Mouse (Mus musculus): ENCODE measurements at regions not wholly inside any gene's neighbourhood (a gene's known extent, or its start where the extent isn't known, plus 50 kb on each side); places are given as distances from the start of the nearest gene placed in this dataset.
A peak's percentile ranks its signal among the peaks of the same experiment; 100 is the strongest.

DNA sequence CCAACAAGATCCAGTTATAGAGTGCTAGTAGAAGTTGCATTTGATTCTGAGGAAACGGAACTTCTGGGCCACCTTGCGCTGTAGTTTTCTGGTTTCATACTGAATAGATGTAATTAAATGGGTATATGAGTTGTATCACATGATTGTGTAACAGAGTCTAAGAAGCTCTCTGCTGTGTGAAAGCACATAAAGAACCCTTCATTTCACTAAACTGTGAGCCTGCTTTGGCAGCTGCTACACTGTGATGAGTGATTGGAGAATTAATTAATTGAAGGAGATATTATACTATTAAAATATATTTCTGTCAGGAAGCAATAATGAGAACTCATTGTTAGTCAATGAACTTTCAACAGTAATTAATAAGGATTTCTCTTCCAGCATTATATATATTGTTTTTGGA lies 369.8 kb upstream of the Fbxo33 start:
- no peak for DNase-seq

DNA sequence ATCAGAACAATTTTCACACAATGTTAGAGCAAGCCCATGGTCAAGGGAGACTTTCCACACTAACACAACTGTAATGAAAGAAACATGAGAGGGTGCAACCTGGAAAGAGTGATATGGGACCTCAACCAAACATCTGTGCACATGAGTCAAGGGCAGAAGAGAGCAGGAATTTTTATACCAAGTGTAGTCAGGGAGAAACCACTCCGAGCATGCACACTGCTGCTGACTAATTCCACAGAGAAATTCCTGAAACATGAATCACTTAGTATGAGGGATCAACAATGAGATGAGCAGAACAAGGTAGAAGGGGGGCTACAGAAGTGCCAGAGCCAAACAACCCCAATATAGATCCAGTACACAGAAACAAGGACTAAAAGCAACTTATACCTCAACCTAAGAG lies 363.1 kb upstream of the Fbxo33 start:
- no peak for DNase-seq

DNA sequence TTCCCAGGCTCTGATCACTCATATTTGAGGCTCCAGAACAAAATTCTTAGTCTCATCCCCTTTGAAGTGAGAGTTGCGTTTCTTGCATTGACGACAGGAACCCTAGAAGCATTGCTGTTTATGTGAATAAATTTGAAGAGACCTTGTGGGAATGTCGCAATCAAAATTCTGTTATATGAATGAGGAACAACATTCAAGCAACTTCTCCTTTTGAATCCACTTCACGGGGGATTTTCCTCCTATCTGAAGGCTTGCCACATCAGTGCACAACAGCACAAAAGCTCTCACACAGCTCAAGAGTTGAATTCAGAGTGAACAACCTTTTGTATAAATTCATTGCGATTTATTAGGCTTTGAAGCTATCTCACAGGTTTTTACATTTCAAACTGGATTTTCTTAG lies 360.2 kb upstream of the Fbxo33 start:
- no peak for DNase-seq

DNA sequence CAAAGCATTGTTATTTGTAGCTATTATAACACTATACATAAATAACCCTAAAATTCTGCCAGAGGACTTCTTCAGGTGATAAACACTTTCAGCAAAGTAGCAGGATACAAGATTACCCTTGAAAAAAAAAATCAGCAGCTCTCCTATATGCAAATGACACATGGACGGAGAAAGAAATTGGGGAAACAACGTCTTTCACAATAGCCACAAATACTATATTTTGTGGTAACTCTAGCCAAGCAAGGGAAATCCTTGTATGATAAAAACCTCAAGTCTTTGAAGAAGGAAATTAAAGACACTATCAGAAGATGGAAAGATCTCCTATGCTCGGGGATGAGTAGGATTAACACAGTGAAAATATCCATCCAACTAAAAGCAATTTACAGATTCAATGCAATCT lies 344.4 kb upstream of the Fbxo33 start:
- DNase-seq: no peak

DNA sequence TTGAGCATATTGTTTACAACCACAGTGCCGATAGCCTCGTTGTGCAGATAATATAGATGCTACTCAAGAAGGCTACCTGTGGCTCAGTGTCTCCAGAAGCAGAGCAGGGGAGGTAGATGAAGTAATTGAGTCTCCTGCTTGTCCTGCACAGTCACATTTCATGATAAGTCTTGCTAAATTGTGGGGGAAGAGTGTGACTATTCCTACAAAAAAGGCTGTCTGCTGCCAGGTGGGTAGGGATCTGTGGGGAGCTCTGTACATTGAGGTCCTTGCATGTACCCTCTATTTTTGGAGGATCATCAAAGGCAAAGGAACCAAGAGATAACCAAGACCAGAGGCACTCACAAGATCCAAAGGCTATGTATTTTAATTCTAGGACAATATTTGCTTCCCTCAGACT lies 320.3 kb upstream of the Fbxo33 start:
- DNase-seq: no peak

DNA sequence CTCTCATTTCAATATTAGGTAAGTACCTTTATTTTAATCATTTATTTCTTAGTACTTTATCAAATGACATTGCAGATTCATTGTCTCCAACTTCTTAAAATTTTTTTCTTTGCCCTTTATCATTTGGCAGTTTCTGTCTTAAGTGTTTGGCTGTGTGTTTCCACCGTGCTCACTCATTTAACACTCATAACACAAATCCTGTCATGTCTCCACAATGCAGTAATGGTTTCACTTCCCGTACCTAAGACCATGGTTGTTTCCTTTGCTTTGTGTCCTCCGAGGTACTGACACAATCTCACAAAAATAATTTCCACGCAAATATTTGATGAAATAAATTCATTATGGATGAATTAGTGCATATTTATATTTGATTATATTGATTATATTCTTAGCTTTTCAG lies 311.0 kb upstream of the Fbxo33 start:
- no peak for DNase-seq

DNA sequence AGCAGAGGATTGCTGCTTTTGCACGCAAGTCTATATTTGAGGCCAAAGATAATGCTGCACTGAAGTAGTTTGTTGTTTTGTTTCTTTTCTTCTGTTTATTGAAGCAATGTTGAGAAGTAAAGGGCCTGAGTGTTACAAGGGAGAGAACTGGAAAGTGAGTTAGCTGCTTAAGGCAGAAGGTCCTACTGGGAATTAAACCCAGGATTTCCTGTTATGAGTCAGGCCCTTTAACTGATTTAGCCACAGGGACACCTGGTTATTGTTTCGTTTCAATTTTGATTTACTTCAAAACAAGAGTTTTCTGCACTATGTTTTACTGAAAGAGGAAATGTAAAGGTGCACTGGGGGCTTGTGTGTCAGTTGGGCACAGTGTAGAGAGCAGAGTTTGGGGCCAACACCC lies 303.8 kb upstream of the Fbxo33 start:
- no peak for DNase-seq

DNA sequence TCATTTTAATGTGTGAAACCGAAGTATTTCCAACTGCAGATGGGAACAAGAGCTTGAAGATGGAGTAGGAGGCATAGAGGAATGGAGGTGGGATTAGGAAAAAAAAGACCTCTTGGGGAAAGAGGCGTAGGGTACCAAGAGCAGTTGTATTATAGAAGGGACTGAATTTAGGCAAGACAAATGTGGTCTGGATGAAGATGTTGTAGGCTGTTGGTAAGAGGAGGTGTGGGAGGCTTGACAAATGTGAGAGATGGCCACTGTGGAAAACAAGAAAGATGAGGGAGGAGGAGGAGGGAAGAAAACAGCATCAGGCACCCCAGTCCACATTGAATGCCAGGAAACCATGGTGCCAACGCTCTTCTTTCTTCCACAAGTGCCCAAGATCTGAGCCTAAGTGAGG lies 302.4 kb upstream of the Fbxo33 start:
- DNase-seq: no peak

DNA sequence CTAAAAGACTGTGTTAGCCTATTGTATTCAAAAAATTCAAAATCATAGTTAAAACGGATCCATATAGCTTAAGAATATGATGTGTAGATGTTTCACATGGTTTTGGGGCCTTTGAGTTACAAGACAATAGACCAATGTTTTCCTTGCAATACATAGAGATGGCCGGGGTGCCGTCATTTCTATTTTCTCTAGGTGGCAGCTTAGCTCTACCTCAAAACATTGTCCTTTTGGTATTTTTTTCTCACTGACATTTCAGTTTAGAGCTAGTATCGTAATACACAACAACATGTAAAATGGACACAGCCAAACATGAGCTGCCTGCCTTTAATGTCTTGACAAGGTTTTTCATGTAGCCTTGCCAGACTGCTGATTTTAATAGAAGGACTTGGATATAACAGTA lies 290.3 kb upstream of the Fbxo33 start:
- DNase-seq: peak in 1 of 2 experiments; percentile 31

DNA sequence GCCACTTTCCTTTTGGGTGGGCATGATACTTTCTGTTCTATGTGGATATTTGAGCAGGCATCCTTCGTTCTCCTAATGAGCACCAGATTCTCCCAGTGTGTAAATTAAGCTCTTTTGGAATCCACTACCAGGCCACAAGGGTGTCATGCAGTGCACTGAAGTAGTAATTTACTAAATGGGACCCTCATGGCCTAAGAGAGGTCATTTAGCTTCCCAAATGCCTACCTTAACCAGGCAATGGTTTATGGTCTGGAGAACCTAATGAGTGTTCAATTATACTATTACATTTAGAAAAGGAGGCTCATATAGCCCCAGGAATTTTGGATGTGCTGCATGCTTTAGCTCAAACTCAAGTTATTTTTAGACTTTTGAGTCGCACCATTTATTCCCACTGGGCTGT lies 289.6 kb upstream of the Fbxo33 start:
- no peak for DNase-seq

DNA sequence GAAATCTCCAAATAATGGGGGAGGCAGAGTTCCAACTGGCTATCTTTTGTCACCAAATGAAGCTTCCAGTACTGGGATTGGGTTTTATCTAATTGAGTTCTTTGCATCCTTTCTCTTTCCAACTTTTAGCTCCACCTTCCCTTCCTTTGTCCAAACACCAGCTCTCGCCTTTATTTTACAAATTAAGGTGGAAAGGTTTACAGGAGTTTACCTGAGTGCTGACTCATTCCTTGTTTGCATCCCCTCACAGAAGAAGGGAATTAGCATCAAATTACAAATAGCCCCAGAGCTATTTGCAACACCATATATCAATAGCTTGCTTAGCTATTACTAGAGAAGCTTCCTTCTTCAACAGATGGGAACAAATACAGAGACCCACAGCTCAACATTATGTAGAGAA lies 287.9 kb upstream of the Fbxo33 start:
- DNase-seq: no peak

DNA sequence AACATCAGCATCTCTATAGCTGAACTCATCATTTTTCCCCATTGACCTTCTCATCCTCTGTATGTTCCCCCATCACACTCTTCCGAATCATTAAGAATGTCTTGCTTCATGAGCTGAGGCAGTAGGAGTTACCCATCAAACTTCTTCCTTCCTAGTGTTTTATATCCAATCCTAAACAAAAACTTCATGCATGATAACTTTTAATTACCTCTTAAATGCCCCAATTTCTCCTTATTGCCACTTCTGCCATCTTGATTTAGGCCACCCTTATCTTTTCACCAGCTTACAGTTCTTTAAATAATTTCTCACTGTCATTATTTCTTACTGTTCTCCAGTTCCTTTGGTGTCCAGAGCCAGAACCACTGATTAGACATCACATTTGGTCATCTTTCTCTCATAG lies 277.9 kb upstream of the Fbxo33 start:
- DNase-seq: no peak

DNA sequence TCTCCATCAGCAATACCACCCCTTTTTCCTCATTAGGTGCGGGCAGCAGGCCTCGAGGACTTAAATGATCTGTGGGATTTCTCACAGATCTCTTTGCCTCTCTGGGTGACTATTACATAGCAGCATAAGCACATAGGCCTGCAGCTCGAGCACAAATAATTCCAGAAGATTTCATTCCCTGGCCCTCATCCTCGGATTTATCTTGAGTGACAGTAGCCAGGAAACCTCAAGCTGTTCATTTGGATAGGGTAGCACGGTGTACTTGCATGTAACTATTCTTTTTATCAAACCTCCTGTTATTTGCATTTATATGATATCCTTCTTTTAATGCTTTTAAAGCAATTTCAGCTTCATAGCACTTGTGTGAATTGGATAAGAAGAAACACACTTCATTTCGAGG lies 268.5 kb upstream of the Fbxo33 start:
- no peak for DNase-seq

DNA sequence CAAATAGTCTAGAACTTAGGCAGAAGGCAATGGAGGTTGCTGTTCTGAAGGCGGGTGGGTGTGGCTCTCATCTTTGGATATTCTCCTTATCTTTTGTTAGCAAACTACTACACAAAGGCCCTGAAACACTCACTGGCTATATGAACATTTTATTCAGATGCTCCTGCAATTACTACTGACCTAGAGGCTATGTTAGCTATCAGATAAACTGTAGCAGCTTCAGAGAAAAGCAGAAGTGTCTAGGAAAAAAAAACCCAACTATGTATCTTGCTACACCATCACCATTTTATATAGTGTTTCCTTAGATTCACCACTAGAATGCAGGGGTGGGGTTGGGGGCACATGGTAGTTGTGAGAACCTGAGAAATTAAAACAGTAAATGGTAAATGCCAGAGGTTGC lies 268.0 kb upstream of the Fbxo33 start:
- DNase-seq: no peak

DNA sequence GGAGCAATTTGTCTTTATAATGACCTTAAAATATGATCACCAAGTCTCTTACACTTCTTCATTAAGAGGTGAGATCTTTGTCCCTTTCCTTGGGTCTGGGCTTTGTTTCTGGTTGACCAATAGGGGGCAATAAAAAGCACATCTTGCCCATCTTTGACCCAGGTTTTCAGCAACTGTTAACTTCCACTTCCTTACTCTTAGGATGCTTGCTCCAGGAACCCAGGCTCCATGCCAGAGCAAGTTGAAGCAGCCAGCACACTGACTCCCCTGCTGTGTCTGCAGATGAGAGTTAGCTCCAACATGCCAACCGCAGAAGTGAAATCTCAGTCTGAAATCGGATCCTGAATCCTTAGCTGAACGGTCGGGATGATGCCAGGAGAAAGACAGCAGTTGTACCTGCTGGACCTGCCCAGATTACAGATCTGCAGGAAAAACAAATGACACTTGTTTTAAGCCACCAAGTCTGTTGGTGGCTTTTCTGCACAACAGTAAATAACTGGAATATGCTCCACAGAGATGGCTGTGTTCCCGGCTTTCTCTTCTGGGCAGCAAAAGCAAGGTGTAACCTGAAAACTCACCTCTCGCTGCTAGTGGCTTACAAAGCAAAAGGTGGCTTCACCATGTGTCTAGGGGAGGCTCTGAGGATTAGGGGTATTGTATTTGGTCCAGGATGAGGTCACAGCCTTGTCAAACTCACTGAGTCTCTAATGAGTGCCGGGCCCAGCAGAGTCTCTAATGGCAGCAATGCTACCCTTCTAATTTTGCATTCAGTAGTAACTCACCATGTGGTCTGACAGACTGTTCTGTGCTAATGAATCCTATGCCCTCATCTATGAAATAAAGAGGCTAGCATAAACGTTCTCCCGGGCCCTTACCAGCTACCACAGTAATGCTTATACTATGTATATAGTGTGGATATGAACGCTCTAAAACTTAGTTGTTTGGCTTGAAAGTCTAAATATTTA lies 241.8 kb upstream of the Fbxo33 start:
- no peak for DNase-seq

DNA sequence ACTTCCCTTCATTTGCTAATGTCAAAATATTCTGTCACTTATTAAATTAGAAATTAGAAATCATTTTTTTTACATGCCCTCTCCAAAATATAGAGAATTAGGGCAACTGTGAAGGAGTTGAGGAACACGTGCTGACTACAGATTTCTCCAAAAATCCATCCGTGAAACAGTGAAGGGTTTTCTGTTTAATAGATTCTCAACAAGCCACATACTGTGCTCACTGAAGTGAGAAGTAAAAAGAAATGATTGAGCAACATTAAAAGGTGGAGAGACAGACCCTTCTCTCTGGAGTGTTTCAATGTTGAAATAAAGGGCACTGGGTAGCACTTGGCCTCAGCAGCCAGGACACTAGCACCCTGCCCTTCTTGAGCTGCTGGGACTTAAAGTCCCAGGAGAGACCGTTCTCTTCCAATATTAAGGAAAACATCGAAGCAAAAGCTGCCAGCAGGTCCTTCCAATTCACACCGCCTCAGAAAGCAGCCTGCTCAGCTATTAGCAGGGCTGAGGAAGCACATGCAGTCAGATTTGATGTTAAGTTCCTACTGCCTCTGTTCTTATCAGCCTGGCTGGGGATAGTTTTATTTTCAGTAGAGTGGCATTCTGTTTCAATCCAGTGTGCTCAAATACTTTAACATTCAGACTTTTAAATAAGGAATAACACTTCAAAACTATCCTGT lies 236.8 kb upstream of the Fbxo33 start:
- no peak for DNase-seq

DNA sequence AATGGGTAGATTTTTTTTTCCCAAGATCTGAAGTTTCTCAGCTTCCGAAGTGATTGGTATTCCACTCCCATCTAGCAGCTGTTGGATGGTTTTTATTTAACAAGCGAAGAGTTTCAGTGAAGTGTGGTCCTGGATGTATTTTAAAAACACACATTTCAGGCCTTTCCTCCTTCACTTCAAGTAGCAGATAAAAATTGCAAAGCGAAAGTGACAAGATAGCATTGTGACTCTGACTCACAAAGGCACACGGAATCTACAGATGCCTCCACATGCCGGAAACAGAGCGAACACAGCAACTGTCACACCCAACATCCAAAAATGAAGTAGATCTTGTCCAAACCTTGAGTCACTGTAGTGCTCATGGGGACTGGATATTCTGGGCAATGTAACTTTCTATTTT lies 195.5 kb upstream of the Fbxo33 start:
- no peak for DNase-seq

DNA sequence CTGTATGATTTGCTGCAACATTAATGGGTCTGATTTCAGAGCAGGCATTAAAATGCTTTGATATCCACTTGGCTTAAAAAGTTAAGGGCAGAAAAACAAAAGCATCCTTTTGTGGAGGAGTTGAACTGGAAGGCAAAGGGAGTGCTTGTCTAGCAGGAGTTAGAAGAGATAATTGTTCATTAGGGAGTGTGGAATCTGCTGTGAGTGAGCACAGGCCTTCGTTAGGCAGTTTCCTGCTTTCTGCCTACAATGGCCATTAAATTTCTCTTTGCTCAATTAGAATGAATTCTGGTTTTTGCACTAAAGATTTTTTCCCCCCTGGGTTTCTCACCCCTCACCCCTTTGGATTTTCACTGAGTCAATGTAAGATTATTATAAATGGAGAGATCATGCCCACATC lies 192.0 kb upstream of the Fbxo33 start:
- DNase-seq: no peak

DNA sequence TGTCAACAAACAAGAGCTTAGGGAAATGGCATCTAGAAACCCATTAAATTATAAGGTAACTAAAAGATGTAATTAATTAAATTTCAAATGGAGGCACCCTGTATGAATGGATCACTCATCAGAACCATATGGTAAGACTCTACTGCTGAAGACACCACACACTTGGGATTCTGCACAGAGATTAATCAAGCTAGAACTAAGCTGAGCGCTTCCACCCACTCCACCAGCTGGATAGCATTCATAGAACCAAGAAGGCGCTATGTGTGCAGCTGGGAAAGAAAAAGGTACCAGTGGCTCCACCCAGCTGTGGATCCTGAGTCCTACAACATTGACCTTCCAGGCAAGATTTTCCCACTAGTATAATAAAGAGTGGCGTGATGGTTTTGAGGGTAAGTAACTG lies 171.6 kb upstream of the Fbxo33 start:
- DNase-seq: no peak

DNA sequence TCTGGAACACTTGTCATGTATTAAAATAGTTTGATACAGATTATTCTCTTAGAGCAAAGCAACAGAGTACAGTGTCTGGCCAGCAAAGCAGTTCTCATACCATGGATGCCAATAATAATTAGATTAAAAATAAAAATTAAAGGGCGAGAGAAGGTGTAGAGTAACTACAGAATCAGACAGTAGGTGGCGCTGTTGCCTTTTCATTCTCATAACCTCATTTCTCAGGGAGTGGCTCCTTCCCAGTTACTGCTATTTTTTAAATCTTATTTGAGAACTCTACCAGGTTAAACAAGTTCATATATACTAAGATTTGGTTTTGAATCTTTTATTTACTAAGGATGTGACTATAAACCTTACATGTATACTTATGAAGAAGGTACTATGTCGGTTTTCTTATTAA lies 163.3 kb upstream of the Fbxo33 start:
- DNase-seq: peak; percentile 12 to 63

DNA sequence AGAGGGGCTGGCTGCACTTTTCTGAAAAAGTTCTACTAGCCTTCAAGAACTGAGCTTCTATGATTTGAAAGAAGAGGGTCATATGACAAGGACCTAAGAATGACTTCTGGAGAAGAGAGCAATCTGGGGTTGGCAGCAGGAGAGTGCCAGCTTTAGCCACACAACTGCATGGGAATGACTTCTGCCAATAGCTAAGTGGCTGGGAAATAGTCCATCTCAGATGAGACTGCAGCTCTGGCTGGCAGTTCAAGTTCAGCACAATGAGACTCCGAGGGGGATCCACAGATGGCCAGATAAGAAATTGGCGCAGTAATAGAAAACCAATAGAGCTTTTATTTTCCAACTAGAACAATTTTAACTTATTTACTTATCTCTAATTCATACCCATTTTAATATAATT lies 122.1 kb upstream of the Fbxo33 start:
- DNase-seq: no peak

DNA sequence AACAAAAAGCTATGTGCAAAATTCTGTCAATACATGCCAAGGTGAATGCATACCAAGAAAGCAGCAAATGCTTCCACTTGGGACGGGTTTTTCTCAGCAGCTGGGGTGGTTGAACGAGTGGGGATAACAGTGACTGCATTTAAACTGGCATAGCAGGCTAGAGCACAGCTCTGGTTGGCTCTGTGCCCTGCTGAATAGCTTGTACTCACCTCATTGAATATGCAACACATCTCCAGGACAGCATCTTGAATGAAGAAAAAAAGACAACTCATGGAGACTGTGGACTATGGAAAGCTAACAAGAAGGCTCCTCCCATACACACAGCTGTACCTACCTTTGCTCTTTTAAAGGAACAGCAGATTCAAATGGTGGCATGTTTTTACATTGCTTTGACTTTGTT lies 111.2 kb upstream of the Fbxo33 start:
- DNase-seq: peak; percentile 3 to 8

DNA sequence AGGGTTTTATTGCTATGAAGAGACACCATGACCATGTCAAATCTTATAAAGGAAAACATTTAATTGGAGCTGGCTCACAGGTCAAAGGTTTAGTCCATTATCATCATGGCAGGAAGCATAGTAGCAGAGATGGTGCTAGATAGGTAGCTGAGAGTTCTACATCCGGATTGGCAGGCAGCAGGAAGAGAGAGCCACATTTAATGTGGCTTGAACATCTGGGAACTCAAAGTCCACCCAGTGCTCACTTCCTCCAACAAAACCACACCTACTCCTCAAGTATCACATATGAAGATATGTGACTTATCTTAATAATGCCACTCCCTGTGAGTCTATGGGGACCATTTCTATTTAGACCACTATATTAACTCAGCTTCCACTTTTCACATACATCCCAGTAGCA lies 93.2 kb upstream of the Fbxo33 start:
- DNase-seq: no peak

DNA sequence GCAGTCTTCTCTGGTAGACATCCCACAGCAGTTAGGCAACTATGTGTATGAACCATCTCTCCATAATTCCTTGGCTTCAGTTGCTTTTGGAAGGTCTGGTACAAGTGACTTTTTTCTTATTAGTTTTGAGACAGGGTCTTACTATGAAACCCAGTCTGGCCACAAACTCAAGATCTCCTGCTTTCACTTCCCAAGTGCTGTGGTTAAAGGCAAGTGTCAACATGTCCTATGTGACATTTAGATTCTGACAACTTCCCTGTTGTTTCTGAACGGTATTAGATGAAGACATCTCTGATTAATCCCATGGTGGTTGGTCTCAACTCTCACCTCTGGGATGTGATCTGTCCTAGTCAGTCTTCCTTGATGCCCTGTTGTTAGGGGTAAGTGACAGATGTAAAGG lies 88.4 kb upstream of the Fbxo33 start:
- DNase-seq: no peak

DNA sequence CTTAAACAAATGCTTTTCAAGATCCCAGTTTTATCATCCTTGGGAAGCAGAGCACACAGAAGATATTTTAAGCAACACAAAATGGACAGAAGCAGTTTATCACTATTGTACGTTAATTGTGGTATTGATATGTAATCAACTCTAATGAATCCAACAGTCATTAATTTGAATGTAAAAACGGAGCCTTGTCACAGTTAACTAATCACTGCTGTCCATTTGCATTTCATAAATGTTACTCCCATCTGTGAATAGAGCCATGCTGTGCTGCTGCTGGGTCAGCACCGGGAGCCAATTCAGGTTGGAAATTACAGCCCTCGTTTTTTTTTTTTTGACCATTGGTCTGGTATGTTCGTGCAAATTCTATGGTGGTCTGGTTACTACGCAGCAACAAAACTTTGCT lies 85.0 kb upstream of the Fbxo33 start:
- DNase-seq: no peak
